Mouse (Mus musculus): ENCODE measurements around the gene Casp6. TPM values are rescaled to one million over a fixed set of nuclear protein-coding genes. Genes with fewer than 3 reads are reported as not detected.

The Casp6 gene
- polyA plus RNA-seq (2012; rRNA removed), result 82.6 and 86.1 TPM in 2 replicates

GRCm38 (mm10) chr3:129901271-129901809 lies at the start of gene Casp6:
Gene Casp6 (plus strand): TSS chr3:129901425.
- no peak within 1 kb of the TSS for H3K27ac ChIP-seq (ENCODE audit: control insufficient read depth, insufficient read depth, low read length)

GRCm38 (mm10) chr3:129862592-129862991 lies 38.6 kb upstream of the Casp6 start:
- H3K27me3 ChIP-seq (ENCODE audit: control insufficient read depth, insufficient read depth, low read length), result no peaks in the 10 kb centered on the region
- H3K4me3 ChIP-seq (ENCODE audit: control insufficient read depth, insufficient read depth, low read length), result no peak overlapping the region
- H3K4me1 ChIP-seq (replicated peaks; ENCODE audit: control insufficient read depth, insufficient read depth, low read length), result no peaks in the 10 kb centered on the region
- H3K36me3 ChIP-seq (ENCODE audit: control insufficient read depth, insufficient read depth, low read length), result no peaks in the 10 kb centered on the region
- no peak overlapping the region for H3K27ac ChIP-seq (ENCODE audit: control insufficient read depth, insufficient read depth, low read length)
- DNase-seq, result no peak
- 60% methylated on average over 2 of the region's 2 CpGs for WGBS
- TF ChIP-seq POLR2A (IDR thresholded peaks at IDR 0.05; ENCODE audit: control insufficient read depth, extremely low read depth, insufficient read depth, low read length, poor library complexity) (no peak), CTCF (IDR thresholded peaks at IDR 0.05; ENCODE audit: borderline replicate concordance, control insufficient read depth, extremely low read depth, insufficient read depth, low read length, poor library complexity) (no peak)

More at GRCm38 (mm10) chr3:129901271-129901809, at the start of gene Casp6:
- under 1% methylated on average over 34 of the region's 34 CpGs for WGBS
- Histone ChIP-seq H3K27me3 (ENCODE audit: control insufficient read depth, insufficient read depth, low read length) (no peaks in the 10 kb centered on the region), H3K4me3 (ENCODE audit: control insufficient read depth, insufficient read depth, low read length) (peak within 1 kb of the TSS; percentile 83), H3K4me1 (replicated peaks; ENCODE audit: control insufficient read depth, insufficient read depth, low read length) (peaks cover 23% of the 10 kb centered on the region), H3K36me3 (ENCODE audit: control insufficient read depth, insufficient read depth, low read length) (0 out of 2 replicates have a peak, but pooled peaks cover 3% of the 10 kb centered on the region)
- peak; percentile 92 for DNase-seq
- no peak for TF ChIP-seq CTCF (IDR thresholded peaks at IDR 0.05; ENCODE audit: borderline replicate concordance, control insufficient read depth, extremely low read depth, insufficient read depth, low read length, poor library complexity)
- peak; percentile 65; the same call in 1 of the 2 replicates for TF ChIP-seq POLR2A (IDR thresholded peaks at IDR 0.05; ENCODE audit: control insufficient read depth, extremely low read depth, insufficient read depth, low read length, poor library complexity)

DNA sequence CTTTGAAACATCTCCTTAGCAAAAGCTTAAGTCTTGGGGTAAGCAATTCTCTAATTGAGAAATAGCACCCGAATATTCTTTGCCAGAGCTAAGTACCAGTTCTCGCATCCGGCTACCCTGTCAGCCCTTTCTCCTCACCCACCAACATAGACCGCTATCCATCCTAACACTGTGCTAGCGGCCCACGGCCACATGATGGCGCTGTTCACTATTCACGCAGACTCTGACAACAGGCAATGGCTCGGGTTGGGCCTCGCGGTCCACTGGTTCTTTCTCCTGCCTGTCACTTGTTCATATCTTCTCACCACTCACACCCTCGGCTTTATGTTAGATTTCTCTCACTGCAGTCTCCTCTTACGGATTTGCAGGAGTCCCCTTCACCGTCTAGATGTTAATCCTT lies 37.5 kb upstream of the Casp6 start:
- DNase-seq, result peak; percentile 51
- Histone ChIP-seq H3K4me1 (replicated peaks; ENCODE audit: control insufficient read depth, insufficient read depth, low read length) (no peaks in the 10 kb centered on the region), H3K27me3 (ENCODE audit: control insufficient read depth, insufficient read depth, low read length) (no peaks in the 10 kb centered on the region), H3K4me3 (ENCODE audit: control insufficient read depth, insufficient read depth, low read length) (no peak overlapping the region), H3K36me3 (ENCODE audit: control insufficient read depth, insufficient read depth, low read length) (no peaks in the 10 kb centered on the region), H3K27ac (ENCODE audit: control insufficient read depth, insufficient read depth, low read length) (no peak overlapping the region)
- TF ChIP-seq POLR2A (IDR thresholded peaks at IDR 0.05; ENCODE audit: control insufficient read depth, extremely low read depth, insufficient read depth, low read length, poor library complexity) (no peak), CTCF (IDR thresholded peaks at IDR 0.05; ENCODE audit: borderline replicate concordance, control insufficient read depth, extremely low read depth, insufficient read depth, low read length, poor library complexity) (peak; percentile 77; the same call in 1 of the 2 replicates)
- 62% methylated on average over 14 of the region's 14 CpGs for WGBS

- Histone ChIP-seq H3K36me3 (ENCODE audit: control insufficient read depth, insufficient read depth, low read length) (no peaks in the 10 kb centered on the region), H3K4me3 (ENCODE audit: control insufficient read depth, insufficient read depth, low read length) (no peak overlapping the region), H3K4me1 (replicated peaks; ENCODE audit: control insufficient read depth, insufficient read depth, low read length) (peaks cover 20% of the 10 kb centered on the region), H3K27ac (ENCODE audit: control insufficient read depth, insufficient read depth, low read length) (no peak overlapping the region), H3K27me3 (ENCODE audit: control insufficient read depth, insufficient read depth, low read length) (no peaks in the 10 kb centered on the region)
- no peak for TF ChIP-seq CTCF (IDR thresholded peaks at IDR 0.05; ENCODE audit: borderline replicate concordance, control insufficient read depth, extremely low read depth, insufficient read depth, low read length, poor library complexity)
- TF ChIP-seq POLR2A (IDR thresholded peaks at IDR 0.05; ENCODE audit: control insufficient read depth, extremely low read depth, insufficient read depth, low read length, poor library complexity), result no peak
- DNase-seq, result no peak
- 93% methylated on average over 10 of the region's 10 CpGs for WGBS
Observed at GRCm38 (mm10) chr3:129877327-129877726, 23.9 kb upstream of the Casp6 start.

DNA sequence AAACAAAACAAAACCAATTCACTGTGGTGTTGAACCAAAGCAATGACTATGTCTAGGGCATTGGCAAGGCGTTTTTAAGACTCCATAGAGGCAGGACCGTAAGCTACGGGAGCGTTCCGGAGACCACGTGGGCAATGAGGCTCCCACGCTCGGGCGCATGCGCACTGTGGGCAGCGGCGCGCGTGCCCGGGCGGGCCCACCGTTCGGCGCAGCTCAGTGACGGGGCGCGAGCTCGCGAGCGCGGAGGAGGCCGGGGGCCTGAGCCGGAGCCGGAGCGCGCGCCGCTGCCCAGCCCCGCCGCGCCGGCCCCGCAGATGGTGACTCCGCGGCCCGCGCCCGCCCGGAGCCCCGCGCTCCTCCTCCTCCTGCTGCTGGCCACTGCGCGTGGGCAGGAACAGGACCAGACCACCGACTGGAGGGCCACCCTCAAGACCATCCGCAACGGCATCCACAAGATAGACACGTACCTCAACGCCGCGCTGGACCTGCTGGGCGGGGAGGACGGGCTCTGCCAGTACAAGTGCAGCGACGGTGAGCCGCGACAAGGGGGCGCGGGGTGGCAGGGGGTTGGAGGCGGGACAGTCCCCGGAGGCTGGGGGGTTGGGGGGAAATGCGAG lies 22.7 kb upstream of the Casp6 start, which contains the start of gene Pla2g12a:
TSS of gene Pla2g12a (plus strand) at position 202 of the 617 bp plus-strand sequence.
- H3K27me3 ChIP-seq (ENCODE audit: control insufficient read depth, insufficient read depth, low read length), result no peaks in the 10 kb centered on the region
- peak within 1 kb of the TSS; percentile 32; the same call in 1 of the 2 replicates for H3K27ac ChIP-seq (ENCODE audit: control insufficient read depth, insufficient read depth, low read length)
- no peaks in the 10 kb centered on the region for H3K36me3 ChIP-seq (ENCODE audit: control insufficient read depth, insufficient read depth, low read length)
- TF ChIP-seq POLR2A (IDR thresholded peaks at IDR 0.05; ENCODE audit: control insufficient read depth, extremely low read depth, insufficient read depth, low read length, poor library complexity), result peak; percentile 58
- peak; percentile 37; the same call in 1 of the 2 replicates for TF ChIP-seq CTCF (IDR thresholded peaks at IDR 0.05; ENCODE audit: borderline replicate concordance, control insufficient read depth, extremely low read depth, insufficient read depth, low read length, poor library complexity)
- peaks cover 26% of the 10 kb centered on the region for H3K4me1 ChIP-seq (replicated peaks; ENCODE audit: control insufficient read depth, insufficient read depth, low read length)
- WGBS, result under 1% methylated on average over 64 of the region's 66 CpGs
- DNase-seq, result peak; percentile 90
- peak within 1 kb of the TSS; percentile 99 for H3K4me3 ChIP-seq (ENCODE audit: control insufficient read depth, insufficient read depth, low read length)

DNA sequence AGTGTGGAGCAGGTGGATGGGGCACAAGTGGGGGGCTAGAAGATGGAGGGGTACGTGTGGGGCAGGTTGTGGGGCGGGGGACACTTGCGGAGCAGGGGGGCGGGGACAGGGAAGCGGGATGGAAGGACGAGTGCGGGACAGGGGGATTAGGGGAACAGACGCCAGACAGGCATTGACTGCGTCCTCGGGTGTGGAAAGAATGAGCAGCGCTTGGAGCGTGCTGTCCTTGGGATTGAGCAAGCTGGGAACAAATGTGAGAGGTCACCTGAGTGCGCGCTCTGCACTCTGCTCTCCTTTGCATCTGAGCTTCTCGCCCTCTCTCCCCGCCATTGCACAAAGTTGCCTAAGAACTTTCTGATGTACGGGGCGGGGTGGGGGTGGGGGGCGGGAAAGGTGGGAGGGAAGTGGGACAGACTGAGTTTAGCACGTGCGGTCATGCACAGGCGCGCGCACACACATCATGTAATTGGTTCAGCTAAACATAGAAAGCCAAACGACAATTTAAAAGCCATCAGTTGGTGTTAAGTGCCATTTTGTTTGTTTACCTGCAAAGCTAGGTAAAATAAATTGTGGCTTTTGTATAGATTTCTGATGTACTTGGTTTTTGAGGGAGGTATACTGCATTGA lies 22.0 kb upstream of the Casp6 start:
- Histone ChIP-seq H3K4me1 (replicated peaks; ENCODE audit: control insufficient read depth, insufficient read depth, low read length) (peaks cover 26% of the 10 kb centered on the region), H3K27me3 (ENCODE audit: control insufficient read depth, insufficient read depth, low read length) (no peaks in the 10 kb centered on the region), H3K27ac (ENCODE audit: control insufficient read depth, insufficient read depth, low read length) (peak overlapping the region; percentile 32; the same call in 1 of the 2 replicates), H3K36me3 (ENCODE audit: control insufficient read depth, insufficient read depth, low read length) (no peaks in the 10 kb centered on the region), H3K4me3 (ENCODE audit: control insufficient read depth, insufficient read depth, low read length) (peak overlapping the region; percentile 99)
- WGBS, result under 1% methylated on average over 25 of the region's 25 CpGs
- TF ChIP-seq POLR2A (IDR thresholded peaks at IDR 0.05; ENCODE audit: control insufficient read depth, extremely low read depth, insufficient read depth, low read length, poor library complexity), result no peak
- TF ChIP-seq CTCF (IDR thresholded peaks at IDR 0.05; ENCODE audit: borderline replicate concordance, control insufficient read depth, extremely low read depth, insufficient read depth, low read length, poor library complexity), result no peak
- peak; percentile 31 for DNase-seq

Measured in thymus, adult 2 months (tissue).